Mouse (Mus musculus) embryonic fibroblast, embryonic 13.5 days (primary cell): ENCODE measurements around the gene Proser3.

ENCODE experiments used
- CTCF ChIP-seq: IDR thresholded peaks from 2 replicates; pipeline ENCODE4 v1.5.1; 2011; ENCODE audit warnings: mild to moderate bottlenecking, control low read depth, low read length, moderate library complexity, borderline replicate concordance; ENCODE audit not compliant: insufficient read depth
- POLR2A ChIP-seq: IDR thresholded peaks from 2 replicates; pipeline ENCODE4 v1.6.1; 2011; ENCODE audit warnings: low read depth, mild to moderate bottlenecking, control low read depth, low read length, moderate library complexity

DNA sequence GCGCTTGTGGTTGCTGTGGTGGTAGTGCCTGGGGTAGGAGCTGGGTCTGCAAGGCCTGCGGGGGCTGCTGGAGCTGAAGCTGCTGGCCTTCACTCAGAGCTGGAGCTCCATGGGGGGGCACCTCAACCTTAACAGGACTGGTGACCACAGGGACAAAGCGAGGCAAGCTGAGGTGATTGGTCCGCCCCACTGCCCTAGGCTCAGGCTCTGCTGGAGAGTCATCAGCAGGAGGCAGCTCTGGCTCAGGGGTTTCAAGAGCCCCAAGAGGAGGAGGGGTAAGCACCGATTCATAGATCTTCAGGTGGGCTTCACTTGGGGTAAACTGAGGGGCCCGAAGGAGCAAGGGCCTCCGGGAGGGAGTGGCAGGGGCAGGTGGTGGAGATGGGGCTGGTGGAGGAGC lies 33.1 kb upstream of the Proser3 start:
- TF ChIP-seq CTCF = no peak
- no peak for TF ChIP-seq POLR2A
